Mouse (Mus musculus) ES-E14 (cell line): Measurements from ENCODE around the gene 2410015M20Rik. TPM values are rescaled to one million over a fixed set of nuclear protein-coding genes. Genes with fewer than 3 reads are reported as not detected.
A peak's percentile ranks its signal among the peaks of the same experiment; 100 is the strongest.
"Not testable (repeated sequence)": the region's sequence is repeated elsewhere in the genome, so short reads cannot be mapped to it uniquely, and the experiment has no call there.

Source experiments
- DNase-seq: peaks from one replicate; pipeline ENCODE4 v3.0.0-alpha.2; 2013; ENCODE audit warnings: low read depth, low spot score
- H3K27ac ChIP-seq: 2 replicates; pipeline ENCODE4 v1.5.1; 2012; ENCODE audit warnings: low read depth, mild to moderate bottlenecking, low read length, moderate library complexity, mixed read lengths; ENCODE audit not compliant: poor library complexity, insufficient read depth, severe bottlenecking
- H3K36me3 ChIP-seq: 2 replicates; pipeline ENCODE4 v1.6.1; 2012; ENCODE audit warnings: mild to moderate bottlenecking, low read length, moderate library complexity, mixed read lengths; ENCODE audit not compliant: control insufficient read depth, poor library complexity, insufficient read depth, severe bottlenecking
- H3K4me1 ChIP-seq, 2 experiments: fragments of 150-350 bp in 1 of 2; sonication (generic) in 1 of 2; 2 replicates each; pipeline ENCODE4 v1.6.1; 2012; ENCODE audit warnings: low read length in 2 of 2, mild to moderate bottlenecking in 1 of 2, mixed read lengths in 1 of 2; ENCODE audit not compliant: control insufficient read depth in 2 of 2, insufficient read depth in 2 of 2, poor library complexity in 1 of 2
- H3K4me3 ChIP-seq, 2 experiments: fragments of 150-350 bp in 1 of 2; sonication (generic) in 1 of 2; 2 replicates each; pipeline ENCODE4 v1.5.1; 2012; ENCODE audit warnings: low read length in 2 of 2, low read depth in 1 of 2, mild to moderate bottlenecking in 1 of 2, mixed read lengths in 1 of 2; ENCODE audit not compliant: insufficient read depth in 1 of 2, poor library complexity in 1 of 2, severe bottlenecking in 1 of 2
- H3K9ac ChIP-seq: 2 replicates; pipeline ENCODE4 v1.6.1; 2012; ENCODE audit warnings: low read depth, mild to moderate bottlenecking, low read length, mixed read lengths; ENCODE audit not compliant: poor library complexity, insufficient read depth, severe bottlenecking
- H3K9me3 ChIP-seq: fragments of 150-350 bp; sonication (generic); 2 replicates; pipeline ENCODE4 v1.6.1; 2012; ENCODE audit warnings: low read depth, mild to moderate bottlenecking, low read length; ENCODE audit not compliant: control insufficient read depth, insufficient read depth
- CHD2 ChIP-seq: IDR thresholded peaks from 2 replicates; pipeline ENCODE4 v1.6.1; 2014; ENCODE audit warnings: mild to moderate bottlenecking, low read depth, low read length, inconsistent platforms
- HCFC1 ChIP-seq: IDR thresholded peaks from 2 replicates; pipeline ENCODE4 v1.6.1; 2012; ENCODE audit warnings: low read length, inconsistent platforms, borderline replicate concordance; ENCODE audit not compliant: insufficient read depth
- MAFK ChIP-seq: IDR thresholded peaks from 2 replicates; pipeline ENCODE4 v1.6.1; 2014; ENCODE audit warnings: mild to moderate bottlenecking, low read depth, low read length, inconsistent platforms; ENCODE audit not compliant: insufficient read depth
- ZC3H11A ChIP-seq: IDR thresholded peaks from 2 replicates; pipeline ENCODE4 v1.6.1; 2012; ENCODE audit warnings: low read depth, mild to moderate bottlenecking, inconsistent platforms, low read length, borderline replicate concordance
- ZNF384 ChIP-seq: IDR thresholded peaks from 2 replicates; pipeline ENCODE4 v1.6.1; 2012; ENCODE audit warnings: low read depth, low read length, inconsistent platforms
- in situ Hi-C, 2 experiments: fragments of 600-800 bp; cut with MboI; formaldehyde crosslinking; loops; one replicate each; pipeline ENCODE4 v1.15.1; 2025; ENCODE audit warnings: low sequenced_read_pairs in 2 of 2, inconsistent platforms in 1 of 2; ENCODE audit not compliant: unreplicated experiment in 2 of 2
- total RNA-seq: library from RNA; depleted of rRNA; stranded (reverse); fragments of 300-350 nt; gene quantifications from 2 replicates; pipeline ENCODE4 v1.2.3, GENCODE M21; 2012

2410015M20Rik gene
- total RNA-seq, 1 experiment = 236 TPM

GRCm38 (mm10) chr17:56647546-56647945, 38.0 kb upstream of the 2410015M20Rik start:
- DNase-seq = no peak
- H3K4me3 ChIP-seq = no peak overlapping the region
- no peak overlapping the region for H3K9ac ChIP-seq
- no peak for TF ChIP-seq ZNF384
- TF ChIP-seq CHD2 = no peak
- TF ChIP-seq MAFK = no peak
- TF ChIP-seq HCFC1 = no peak
- no peak for TF ChIP-seq ZC3H11A
- in situ Hi-C loops = no loop called here
- H3K27ac ChIP-seq = no peak overlapping the region
- peaks cover 0 to 4% of the 10 kb centered on the region in 2 experiments; a peak in 2 of 4 replicates for H3K4me1 ChIP-seq
- H3K36me3 ChIP-seq = no peaks in the 10 kb centered on the region
- no peaks in the 10 kb centered on the region for H3K9me3 ChIP-seq

DNA sequence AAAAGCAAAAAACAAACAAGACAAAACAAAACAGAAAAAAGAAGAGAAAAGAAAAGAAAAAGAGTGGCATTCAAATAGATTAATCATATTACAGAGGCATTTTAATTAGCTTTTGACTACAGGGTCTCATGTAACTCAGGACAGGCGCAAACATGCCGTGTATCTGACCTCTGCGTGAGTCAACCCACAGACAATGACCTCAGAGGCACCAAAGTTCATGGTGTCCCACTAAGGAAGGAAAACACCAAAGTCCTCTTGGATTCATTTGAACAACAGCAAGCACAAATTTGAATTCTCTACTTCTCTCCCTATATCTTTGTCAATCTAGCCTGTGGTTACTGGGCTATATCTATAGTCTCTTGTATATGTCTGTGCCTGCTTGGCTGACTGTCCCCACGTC, 33.7 kb upstream of the 2410015M20Rik start:
- Histone ChIP-seq H3K9me3 (no peaks in the 10 kb centered on the region), H3K36me3 (no peaks in the 10 kb centered on the region), H3K9ac (no peak overlapping the region), H3K27ac (no peak overlapping the region), H3K4me1 (no peaks in the 10 kb centered on the region), H3K4me3 (no peak overlapping the region)
- in situ Hi-C loops = no loop called here
- TF ChIP-seq ZNF384 (no peak), CHD2 (no peak), HCFC1 (no peak), ZC3H11A (no peak), MAFK (no peak)
- DNase-seq = no peak

GRCm38 (mm10) chr17:56634023-56634422, 24.5 kb upstream of the 2410015M20Rik start:
- no peak overlapping the region for H3K27ac ChIP-seq
- no peak for DNase-seq
- H3K4me1 ChIP-seq = peaks cover 6 to 7% of the 10 kb centered on the region in 2 experiments; a peak in 3 of 4 replicates
- H3K9me3 ChIP-seq = no peaks in the 10 kb centered on the region
- H3K36me3 ChIP-seq = no peaks in the 10 kb centered on the region
- in situ Hi-C loops = no loop called here
- no peak overlapping the region for H3K9ac ChIP-seq
- TF ChIP-seq CHD2 (no peak), MAFK (no peak), ZC3H11A (no peak), HCFC1 (no peak), ZNF384 (no peak)
- no peak overlapping the region for H3K4me3 ChIP-seq

DNA sequence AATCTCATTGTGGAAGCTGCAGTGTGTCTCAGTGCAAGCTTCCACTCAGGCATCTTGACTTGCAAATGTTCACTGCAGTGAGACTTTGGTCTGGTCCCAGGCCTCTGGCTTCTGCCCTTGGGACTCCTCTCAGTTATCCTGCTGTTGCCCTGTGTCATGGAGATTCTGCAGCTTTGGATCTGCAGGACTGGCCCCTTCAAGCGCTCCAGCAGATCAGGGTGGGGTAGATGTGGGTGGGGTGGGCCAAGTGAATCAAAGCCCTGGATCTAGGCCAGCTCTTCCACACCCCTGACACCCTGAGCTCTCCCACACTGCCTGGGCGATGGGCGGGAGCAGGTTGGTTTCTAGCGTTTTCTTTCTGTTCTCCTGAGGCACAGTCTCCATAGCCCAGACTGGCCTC, 22.2 kb upstream of the 2410015M20Rik start:
- in situ Hi-C loops = no loop called here
- peak; percentile 33; the same call in 1 of the 2 replicates for TF ChIP-seq ZNF384
- TF ChIP-seq ZC3H11A = no peak
- Histone ChIP-seq H3K4me3 (peak overlapping the region; percentile 6 to 61; a peak in 2 of 4 replicates), H3K9me3 (no peaks in the 10 kb centered on the region), H3K4me1 (peaks cover 7% of the 10 kb centered on the region in 2 experiments; a peak in 3 of 4 replicates), H3K36me3 (no peaks in the 10 kb centered on the region), H3K27ac (peak overlapping the region; percentile 50), H3K9ac (no peak overlapping the region)
- DNase-seq = peak; percentile 81

DNA sequence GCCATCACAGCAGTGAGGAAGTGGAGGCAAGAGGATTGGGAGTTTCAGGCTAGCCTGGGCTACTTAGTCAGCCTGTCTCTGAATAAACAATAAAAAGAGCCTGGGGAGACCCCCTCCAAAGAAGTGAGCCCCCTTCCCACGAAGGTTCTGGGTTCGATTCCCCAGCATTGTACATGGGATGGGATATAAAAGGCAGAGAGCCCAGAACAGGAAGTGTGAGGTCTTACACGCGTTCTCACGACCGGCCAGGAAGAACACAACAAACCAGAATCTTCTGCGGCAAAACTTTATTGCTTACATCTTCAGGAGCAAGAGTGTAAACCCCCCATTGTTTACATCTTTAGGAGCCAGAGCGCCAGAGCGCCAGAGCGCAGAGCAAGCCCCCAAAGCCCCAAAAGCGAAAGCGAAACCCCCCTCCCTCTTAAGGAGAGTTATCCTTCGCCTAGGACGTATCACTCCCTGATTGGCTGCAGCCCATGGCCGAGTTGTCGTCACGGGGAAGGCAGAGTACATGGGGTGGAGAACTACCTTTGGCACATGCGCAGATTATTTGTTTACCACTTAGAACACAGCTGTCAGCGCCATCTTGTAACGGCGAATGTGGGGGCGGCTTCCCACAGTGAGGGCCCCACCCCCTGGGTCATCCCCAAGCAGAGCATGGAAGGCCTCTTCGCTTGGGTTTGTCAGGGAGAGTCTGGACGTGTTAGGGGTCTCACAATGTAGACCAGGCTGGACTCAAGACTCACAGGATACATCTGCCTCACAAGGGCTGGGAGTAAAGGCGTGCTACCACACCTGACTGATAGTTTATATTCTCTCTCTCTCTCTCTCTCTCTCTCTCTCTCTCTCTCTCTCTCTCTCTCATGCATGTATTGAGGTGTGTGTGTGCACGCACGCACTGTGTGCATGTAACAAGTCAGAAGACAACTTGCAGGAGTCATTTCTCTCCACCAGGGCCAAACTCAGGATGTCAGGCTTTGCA, 20.5 kb upstream of the 2410015M20Rik start:
- H3K36me3 ChIP-seq, H3K9ac ChIP-seq, DNase-seq, H3K27ac ChIP-seq, in situ Hi-C loops, H3K4me3 ChIP-seq, H3K9me3 ChIP-seq: not testable (repeated sequence)
- peaks cover 7 to 12% of the 10 kb centered on the region in 2 experiments; a peak in 3 of 4 replicates for H3K4me1 ChIP-seq
